Mouse (Mus musculus) limb, embryonic 14.5 days (tissue): ENCODE data around the gene Parp4. TPM values are rescaled to one million over a fixed set of nuclear protein-coding genes. Genes with fewer than 3 reads are reported as not detected.

Experiments used
- ATAC-seq: fragments of 200-750 bp; cut with Nextera tagmentation; 2 replicates; pipeline ENCODE4 v1.8.0; 2017; ENCODE audit warnings: low read depth, moderate number of reproducible peaks, moderate TSS enrichment; ENCODE audit not compliant: low FRiP score
- DNase-seq: peaks from one replicate; pipeline ENCODE4 v3.0.0-alpha.2; 2015; ENCODE audit warnings: low spot score
- H3K27ac ChIP-seq: fragments of 300-500 bp; sonication (generic); replicated peaks from 2 replicates; pipeline ENCODE4 v1.5.1; 2014; ENCODE audit warnings: low read depth, mild to moderate bottlenecking, low read length, moderate library complexity, mixed read lengths
- H3K27me3 ChIP-seq: fragments of 300-500 bp; sonication (generic); 2 replicates; pipeline ENCODE4 v1.6.1; 2014; ENCODE audit warnings: low read length, mixed read lengths; ENCODE audit not compliant: control insufficient read depth, insufficient read depth
- H3K36me3 ChIP-seq: fragments of 300-500 bp; sonication (generic); 2 replicates; pipeline ENCODE4 v1.6.1; 2014; ENCODE audit warnings: mild to moderate bottlenecking, low read length, moderate library complexity, mixed read lengths; ENCODE audit not compliant: control insufficient read depth, insufficient read depth
- H3K4me1 ChIP-seq: fragments of 300-500 bp; sonication (generic); 2 replicates; pipeline ENCODE4 v1.6.1; 2014; ENCODE audit warnings: antibody characterized with exemption, low read length, mixed read lengths; ENCODE audit not compliant: control insufficient read depth, insufficient read depth
- H3K4me2 ChIP-seq: fragments of 300-500 bp; sonication (generic); replicated peaks from 2 replicates; pipeline ENCODE4 v1.6.1; 2014; ENCODE audit warnings: low read depth, mild to moderate bottlenecking, low read length, moderate library complexity; ENCODE audit not compliant: severe bottlenecking
- H3K4me3 ChIP-seq: fragments of 300-500 bp; sonication (generic); replicated peaks from 2 replicates; pipeline ENCODE4 v1.5.1; 2014; ENCODE audit warnings: low read length
- H3K9ac ChIP-seq: fragments of 300-500 bp; sonication (generic); 2 replicates; pipeline ENCODE4 v1.6.1; 2014; ENCODE audit warnings: mild to moderate bottlenecking, low read depth, low read length, moderate library complexity; ENCODE audit not compliant: severe bottlenecking
- H3K9me3 ChIP-seq: fragments of 300-500 bp; sonication (generic); 2 replicates; pipeline ENCODE4 v1.6.1; 2016; ENCODE audit warnings: low read length; ENCODE audit not compliant: control insufficient read depth
- POLR2A ChIP-seq: fragments of 200-500 bp; IDR thresholded peaks from 2 replicates; pipeline ENCODE4 v1.8.0; 2012; ENCODE audit warnings: inconsistent platforms, mild to moderate bottlenecking, moderate library complexity, borderline replicate concordance; ENCODE audit not compliant: insufficient read depth, insufficient read length; ENCODE audit errors: extremely low read depth
- WGBS: fragments of 180-500 bp; shearing (Covaris S2); extraction: QIAGEN DNeasy Blood & Tissue Kit; methylation state at CpG from one replicate; pipeline ENCODE4 v1.1.7; 2014; 5-methylcytosine and 5-hydroxymethylcytosine counted together
- polyA plus RNA-seq, 2 experiments: library from polyadenylated mRNA; depleted of rRNA in 1 of 2; stranded (reverse) in 1 of 2; unstranded in 1 of 2; fragments of >200 nt; fragmentation: Nextera tagmentation in 1 of 2; extraction: Ambion mirVana in 1 of 2; gene quantifications; 2 replicates each; pipeline versions ENCODE4 v1.2.1 to v1.2.3; 2012 to 2014

The Parp4 gene
- polyA plus RNA-seq, 2 experiments, result 3.9 to 5.2 TPM

GRCm38 (mm10) chr14:56582294-56582693 is 6.9 kb downstream of the Parp4 start:
- Histone ChIP-seq H3K4me1 (no peaks in the 10 kb centered on the region), H3K27me3 (no peaks in the 10 kb centered on the region), H3K27ac (no peak overlapping the region), H3K4me2 (no peak overlapping the region), H3K4me3 (no peak overlapping the region), H3K36me3 (no peaks in the 10 kb centered on the region), H3K9ac (no peak overlapping the region), H3K9me3 (no peaks in the 10 kb centered on the region)
- ATAC-seq (no peak), DNase-seq (no peak)
- 91% methylated on average over 6 of the region's 6 CpGs for WGBS
- TF ChIP-seq POLR2A, result no peak

- WGBS, result 91% methylated on average over 9 of the region's 9 CpGs
- H3K4me2 ChIP-seq, result no peak overlapping the region
- ATAC-seq (no peak), DNase-seq (no peak)
- no peak for TF ChIP-seq POLR2A
- no peaks in the 10 kb centered on the region for H3K9me3 ChIP-seq
- H3K27me3 ChIP-seq, result no peaks in the 10 kb centered on the region
- no peak overlapping the region for H3K4me3 ChIP-seq
- no peak overlapping the region for H3K9ac ChIP-seq
- H3K27ac ChIP-seq, result no peak overlapping the region
- H3K36me3 ChIP-seq, result no peaks in the 10 kb centered on the region
- no peaks in the 10 kb centered on the region for H3K4me1 ChIP-seq
These were observed 16.8 kb downstream of the Parp4 start for GRCm38 (mm10) chr14:56592191-56592590.

DNA sequence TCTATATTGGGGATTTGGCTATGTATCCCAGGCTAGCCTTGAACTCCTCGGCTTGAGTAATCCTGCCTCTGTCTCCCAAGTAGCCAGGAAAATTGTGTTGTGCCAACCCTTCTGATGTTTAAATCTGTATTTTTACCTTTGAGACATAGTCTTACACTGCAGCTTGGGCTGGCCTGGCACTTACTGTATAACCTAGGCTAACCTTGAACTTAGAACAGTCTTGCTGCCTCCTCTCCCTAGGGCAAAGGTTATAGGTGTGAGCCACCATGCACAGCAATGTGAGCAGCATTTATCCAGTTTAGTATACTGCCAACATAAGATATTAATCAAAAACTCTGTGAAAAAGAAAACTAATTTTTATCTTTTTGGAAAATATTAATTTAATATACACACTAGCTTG is 19.4 kb downstream of the Parp4 start:
- Histone ChIP-seq H3K27me3 (no peaks in the 10 kb centered on the region), H3K9ac (no peak overlapping the region), H3K4me2 (no peak overlapping the region), H3K36me3 (no peaks in the 10 kb centered on the region; the same call in 1 of the 2 replicates), H3K27ac (no peak overlapping the region), H3K9me3 (no peaks in the 10 kb centered on the region), H3K4me1 (no peaks in the 10 kb centered on the region), H3K4me3 (no peak overlapping the region)
- 93% methylated on average over 1 of the region's 1 CpGs for WGBS
- TF ChIP-seq POLR2A, result no peak
- ATAC-seq (no peak), DNase-seq (no peak)

GRCm38 (mm10) chr14:56598759-56599158 is 23.3 kb downstream of the Parp4 start:
- no peak overlapping the region for H3K4me2 ChIP-seq
- no peaks in the 10 kb centered on the region for H3K4me1 ChIP-seq
- 44% methylated on average over 6 of the region's 6 CpGs for WGBS
- H3K9me3 ChIP-seq, result no peaks in the 10 kb centered on the region
- H3K27ac ChIP-seq, result no peak overlapping the region
- H3K9ac ChIP-seq, result no peak overlapping the region
- no peaks in the 10 kb centered on the region for H3K27me3 ChIP-seq
- no peaks in the 10 kb centered on the region; the same call in 1 of the 2 replicates for H3K36me3 ChIP-seq
- ATAC-seq (no peak), DNase-seq (no peak)
- no peak for TF ChIP-seq POLR2A
- H3K4me3 ChIP-seq, result no peak overlapping the region

DNA sequence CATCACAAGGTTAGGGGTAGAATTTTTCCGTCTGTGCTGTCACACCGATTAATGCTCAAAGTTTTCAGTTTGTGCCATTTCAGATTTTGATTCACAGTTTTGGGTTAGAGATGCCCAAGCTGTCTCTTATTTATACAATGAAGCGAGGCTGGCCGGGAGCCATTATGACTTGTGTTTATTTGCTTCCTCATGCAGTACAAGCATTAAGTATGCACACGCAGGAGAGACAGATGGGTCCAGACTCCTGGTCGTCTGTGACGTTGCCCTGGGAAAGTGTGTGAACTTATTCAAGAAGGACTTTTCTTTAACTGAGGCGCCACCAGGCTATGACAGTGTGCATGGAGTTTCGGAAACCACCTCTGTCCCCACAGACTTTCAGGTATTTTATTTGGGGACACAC is 26.6 kb downstream of the Parp4 start:
- 87% methylated on average over 9 of the region's 9 CpGs for WGBS
- no peak overlapping the region for H3K4me2 ChIP-seq
- no peak for DNase-seq
- no peaks in the 10 kb centered on the region; the same call in 1 of the 2 replicates for H3K36me3 ChIP-seq
- H3K27ac ChIP-seq, result no peak overlapping the region
- TF ChIP-seq POLR2A, result no peak
- H3K4me3 ChIP-seq, result no peak overlapping the region
- no peak overlapping the region for H3K9ac ChIP-seq
- no peaks in the 10 kb centered on the region for H3K9me3 ChIP-seq
- no peaks in the 10 kb centered on the region for H3K27me3 ChIP-seq
- ATAC-seq, result no peak
- H3K4me1 ChIP-seq, result no peaks in the 10 kb centered on the region

DNA sequence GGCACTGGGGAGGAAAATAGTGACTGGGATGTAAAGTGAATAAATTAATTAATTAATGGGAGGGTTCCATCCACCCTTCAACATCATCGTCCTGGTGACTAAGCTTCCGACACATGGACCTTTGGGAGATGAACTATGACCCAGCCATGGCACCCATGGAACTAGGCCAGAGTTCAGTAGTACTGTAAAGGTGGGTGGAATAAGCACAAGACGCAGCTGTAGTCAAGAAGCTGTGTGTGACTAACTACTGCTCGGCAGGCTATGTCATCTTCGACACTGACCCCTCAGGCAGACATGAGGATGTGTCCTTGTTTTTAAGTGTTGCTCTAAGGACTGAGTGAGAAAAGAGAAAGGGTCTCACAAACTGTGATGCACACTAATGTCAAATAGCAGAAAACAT is 29.0 kb downstream of the Parp4 start:
- no peak for DNase-seq
- no peaks in the 10 kb centered on the region for H3K9me3 ChIP-seq
- H3K4me2 ChIP-seq, result no peak overlapping the region
- no peak overlapping the region for H3K9ac ChIP-seq
- WGBS, result 94% methylated on average over 5 of the region's 5 CpGs
- TF ChIP-seq POLR2A, result no peak
- no peak for ATAC-seq
- H3K4me3 ChIP-seq, result no peak overlapping the region
- no peaks in the 10 kb centered on the region for H3K36me3 ChIP-seq
- H3K27me3 ChIP-seq, result no peaks in the 10 kb centered on the region
- H3K4me1 ChIP-seq, result no peaks in the 10 kb centered on the region
- no peak overlapping the region for H3K27ac ChIP-seq
